In genomic region chrX:10718838-10719539, GRCm38 (mm10) we compare ENCODE assay signal across 7 mouse cellular contexts. TPM values are rescaled to one million over a fixed set of nuclear protein-coding genes. Genes with fewer than 3 reads are reported as not detected.
DNase-seq lines count a peak whose midpoint lies in the region; ATAC-seq and TF ChIP-seq lines count a peak whose summit lies in the region.

No protein-coding gene starts in this region.

- peak overlapping the region; percentile 96 for H3K27ac ChIP-seq in cortical plate, adult 2 months (ENCODE audit: insufficient read depth, low read length)
- H3K27ac ChIP-seq in intestine, postnatal 0 days (ENCODE audit: low read depth, low read length), result peak overlapping the region; percentile 82
- H3K27ac ChIP-seq in limb, embryonic 12.5 days, result peak overlapping the region; percentile 59; the same call in 1 of the 2 replicates
- peak overlapping the region; percentile 86 for H3K27ac ChIP-seq in midbrain, embryonic 13.5 days

- no peaks in the 10 kb centered on the region for H3K27me3 ChIP-seq in intestine, postnatal 0 days (replicated peaks; ENCODE audit: control insufficient read depth, insufficient read depth, low read length)
- H3K27me3 ChIP-seq in limb, embryonic 12.5 days, result peaks cover 21% of the 10 kb centered on the region
- no peaks in the 10 kb centered on the region for H3K27me3 ChIP-seq in midbrain, embryonic 13.5 days

- H3K9me3 ChIP-seq in intestine, postnatal 0 days (ENCODE audit: control insufficient read depth), result no peaks in the 10 kb centered on the region
- no peaks in the 10 kb centered on the region for H3K9me3 ChIP-seq in limb, embryonic 12.5 days
- no peaks in the 10 kb centered on the region for H3K9me3 ChIP-seq in midbrain, embryonic 13.5 days

- WGBS in intestine, postnatal 0 days, result 17% methylated on average over 22 of the region's 22 CpGs
- WGBS in limb, embryonic 12.5 days, result 17% methylated on average over 22 of the region's 22 CpGs
- 19% methylated on average over 22 of the region's 22 CpGs for WGBS in midbrain, embryonic 13.5 days

- peak overlapping the region; percentile 70 for H3K4me2 ChIP-seq in intestine, postnatal 0 days (replicated peaks; ENCODE audit: low read depth)
- H3K4me2 ChIP-seq in limb, embryonic 12.5 days, result peak overlapping the region; percentile 66
- H3K4me2 ChIP-seq in midbrain, embryonic 13.5 days (replicated peaks), result peak overlapping the region; percentile 67

- ATAC-seq in activated CD4-positive, CD25-positive, alpha-beta regulatory T cell, adult 4 months, result peak; percentile 44
- peak; percentile 70 for ATAC-seq in granulocyte monocyte progenitor cell, adult 5-6 weeks (replicated peaks; ENCODE audit: poor library complexity, severe bottlenecking)
- peak; percentile 82 for ATAC-seq in intestine, postnatal 0 days
- ATAC-seq in limb, embryonic 12.5 days (ENCODE audit: insufficient number of reproducible peaks, insufficient read depth, low FRiP score, low TSS enrichment, low read depth), result no peak; the same call in 1 of the 2 replicates
- ATAC-seq in midbrain, embryonic 13.5 days, result peak; percentile 79

- TF ChIP-seq CTCF in cortical plate, adult 2 months (IDR thresholded peaks at IDR 0.05; ENCODE audit: extremely low read depth, insufficient read depth, low read length), result no peak
- peak; percentile 41 for TF ChIP-seq CTCF in intestine, postnatal 0 days (IDR thresholded peaks at IDR 0.05; ENCODE audit: low read depth)

- no peaks in the 10 kb centered on the region for H3K4me1 ChIP-seq in cortical plate, adult 2 months (ENCODE audit: control insufficient read depth, insufficient read depth, low read length)
- no peaks in the 10 kb centered on the region for H3K4me1 ChIP-seq in intestine, postnatal 0 days (replicated peaks; ENCODE audit: control insufficient read depth, insufficient read depth, low read length)
- H3K4me1 ChIP-seq in limb, embryonic 12.5 days (replicated peaks), result 0 out of 2 replicates have a peak, but pooled peaks cover 1% of the 10 kb centered on the region
- peaks cover 21% of the 10 kb centered on the region for H3K4me1 ChIP-seq in midbrain, embryonic 13.5 days (replicated peaks)

- H3K4me3 ChIP-seq in cortical plate, adult 2 months (ENCODE audit: insufficient read depth, low read length), result peak overlapping the region; percentile 82
- H3K4me3 ChIP-seq in intestine, postnatal 0 days (ENCODE audit: low read depth, low read length), result peak overlapping the region; percentile 56
- peak overlapping the region; percentile 53 for H3K4me3 ChIP-seq in limb, embryonic 12.5 days (replicated peaks)
- H3K4me3 ChIP-seq in midbrain, embryonic 13.5 days (replicated peaks), result peak overlapping the region; percentile 57

- peak overlapping the region; percentile 51 for H3K9ac ChIP-seq in intestine, postnatal 0 days (ENCODE audit: low read depth, low read length)
- peak overlapping the region; percentile 60 for H3K9ac ChIP-seq in limb, embryonic 12.5 days (replicated peaks)
- peak overlapping the region; percentile 82 for H3K9ac ChIP-seq in midbrain, embryonic 13.5 days (replicated peaks)

- TF ChIP-seq POLR2A in cortical plate, adult 2 months (IDR thresholded peaks at IDR 0.05; ENCODE audit: extremely low read depth, insufficient read depth, low read length), result no peak

- no peaks in the 10 kb centered on the region for H3K36me3 ChIP-seq in intestine, postnatal 0 days (ENCODE audit: control insufficient read depth, insufficient read depth)
- no peaks in the 10 kb centered on the region for H3K36me3 ChIP-seq in limb, embryonic 12.5 days
- no peaks in the 10 kb centered on the region for H3K36me3 ChIP-seq in midbrain, embryonic 13.5 days

- DNase-seq in spleen, adult 12 weeks (ENCODE audit: low spot score), result peak; percentile 56

RNA-seq across cellular contexts. Expression of gene Mid1ip1, which starts 4.2 kb away (rescaled TPM):
- polyA plus RNA-seq in activated CD4-positive, CD25-positive, alpha-beta regulatory T cell, adult 4 months (2017; shearing (Covaris generic)), result 10 to 100 TPM in 1 of 2 experiments, 1 to 10 TPM in 1; 8.8 to 14.5 TPM
- polyA plus RNA-seq in cortical plate, adult 2 months (2012; rRNA removed), result 101 and 108 TPM in 2 replicates
- total RNA-seq in granulocyte monocyte progenitor cell, adult 5-6 weeks (2014; fragmentation: Nextera tagmentation), result 22.5 and 35.0 TPM in 2 replicates
- 60.4 and 78.9 TPM in 2 replicates for total RNA-seq in granulocyte monocyte progenitor cell, adult 5-6 weeks (2017)
- polyA plus RNA-seq in intestine, postnatal 0 days (2015; fragmentation: Nextera tagmentation; extraction: Ambion mirVana), result 32.6 and 34.9 TPM in 2 replicates
- polyA plus RNA-seq in limb, embryonic 12.5 days (2016; fragmentation: Nextera tagmentation; extraction: Ambion mirVana), result 22.5 and 24.4 TPM in 2 replicates
- polyA plus RNA-seq in midbrain, embryonic 13.5 days (2015; fragmentation: Nextera tagmentation; extraction: Ambion mirVana), result 63.7 and 67.6 TPM in 2 replicates
